Mouse (Mus musculus): Measurements from ENCODE around the gene Adamts3.

DNA sequence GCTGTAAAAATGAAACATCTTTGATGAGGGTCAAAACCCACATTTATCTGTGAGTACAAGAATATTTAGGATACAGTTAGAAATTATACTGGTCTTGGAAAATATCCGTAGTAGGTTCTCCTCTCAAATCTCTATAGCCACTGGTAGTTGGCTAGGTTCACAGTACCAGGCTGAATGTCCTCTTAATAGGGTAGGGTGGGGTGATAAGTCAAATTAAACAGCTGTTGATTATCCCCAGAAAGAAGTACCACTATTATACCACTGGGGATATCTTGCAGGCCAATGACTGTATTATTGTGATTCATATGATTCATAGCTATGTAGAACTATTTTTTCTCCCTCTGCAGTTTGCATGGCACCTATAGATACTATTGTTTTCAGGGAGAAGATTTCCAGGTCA, 228.8 kb downstream of the Adamts3 start:
- no peak for TF ChIP-seq CTCF (IDR thresholded peaks at IDR 0.05; ENCODE audit: insufficient read depth, low read length)
- no peak for TF ChIP-seq POLR2A (IDR thresholded peaks at IDR 0.05; ENCODE audit: borderline replicate concordance, extremely low read depth, low read depth, low read length)
